Mouse (Mus musculus): ENCODE results near the gene Rplp2. TPM values are rescaled to one million over a fixed set of nuclear protein-coding genes. Genes with fewer than 3 reads are reported as not detected.
"Not testable (repeated sequence)": the region's sequence is repeated elsewhere in the genome, so short reads cannot be mapped to it uniquely, and the experiment has no call there.

Rplp2 gene
- total RNA-seq, 1 experiment from 2014 or later, result 2,224 TPM

- ATAC-seq (ENCODE audit: extremely low read depth, insufficient number of reproducible peaks, low FRiP score, poor library complexity, severe bottlenecking), result no peak
Measured at GRCm38 (mm10) chr7:141441460-141441859, 5.7 kb upstream of the Rplp2 start.

GRCm38 (mm10) chr7:141442199-141442598, 5.0 kb upstream of the Rplp2 start:
- ATAC-seq (ENCODE audit: extremely low read depth, insufficient number of reproducible peaks, low FRiP score, poor library complexity, severe bottlenecking), result no peak

GRCm38 (mm10) chr7:141443081-141443821, 3.9 kb upstream of the Rplp2 start:
- ATAC-seq (ENCODE audit: extremely low read depth, insufficient number of reproducible peaks, low FRiP score, poor library complexity, severe bottlenecking), result no peak

DNA sequence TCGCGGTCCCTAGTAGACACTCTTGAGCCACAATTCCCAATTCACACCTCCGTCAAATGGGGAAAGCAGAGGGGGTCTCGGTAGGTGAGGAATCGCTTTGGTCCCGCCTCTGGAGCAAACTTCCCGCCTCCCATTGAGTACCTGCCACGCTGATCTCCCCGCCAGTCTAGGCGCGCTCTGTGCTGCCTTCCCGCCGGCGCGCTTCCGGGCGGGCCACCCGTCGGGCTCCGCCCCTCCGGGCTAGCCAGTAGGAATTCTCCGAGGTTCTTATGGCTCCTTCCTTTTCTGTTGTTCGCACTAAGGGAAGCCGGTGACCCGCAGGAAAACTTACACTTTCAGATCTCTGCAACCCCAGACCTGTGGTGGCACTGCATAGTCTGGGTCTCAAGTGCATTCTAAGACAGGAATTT, 3.3 kb upstream of the Rplp2 start, which contains the start of gene Pidd1:
TSS of gene Pidd1 (minus strand) at position 198 of the 410 bp plus-strand sequence.
- ATAC-seq (ENCODE audit: extremely low read depth, insufficient number of reproducible peaks, low FRiP score, poor library complexity, severe bottlenecking), result no peak

GRCm38 (mm10) chr7:141446374-141446773, 796 bp upstream of the Rplp2 start:
- ATAC-seq (ENCODE audit: extremely low read depth, insufficient number of reproducible peaks, low FRiP score, poor library complexity, severe bottlenecking), result not testable (repeated sequence)

- no peak for ATAC-seq (ENCODE audit: extremely low read depth, insufficient number of reproducible peaks, low FRiP score, poor library complexity, severe bottlenecking)
Measured at GRCm38 (mm10) chr7:141451928-141452327, 4.8 kb downstream of the Rplp2 start.

DNA sequence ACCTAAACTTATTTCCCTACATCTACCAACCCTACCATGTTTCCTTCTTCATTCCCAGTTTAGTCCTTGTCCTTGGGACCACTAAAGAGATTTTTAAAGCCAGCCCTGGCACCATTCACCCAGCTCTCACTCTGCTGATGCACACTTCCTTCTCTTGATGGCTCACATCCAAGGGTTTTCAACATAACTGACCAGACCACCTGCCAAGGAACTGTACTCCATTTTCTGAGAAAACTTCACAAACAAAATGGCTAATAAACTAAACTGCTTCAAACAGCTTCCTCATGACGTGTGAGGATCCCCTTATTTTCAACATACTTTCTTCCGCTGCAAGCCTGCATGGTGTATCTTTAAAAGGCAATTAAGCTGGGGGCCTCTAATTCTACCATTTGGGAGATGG, 6.5 kb downstream of the Rplp2 start:
- no peak for ATAC-seq (ENCODE audit: extremely low read depth, insufficient number of reproducible peaks, low FRiP score, poor library complexity, severe bottlenecking)

- ATAC-seq (ENCODE audit: extremely low read depth, insufficient number of reproducible peaks, low FRiP score, poor library complexity, severe bottlenecking), result peak; percentile 77
Measured at GRCm38 (mm10) chr7:141454967-141455551, 7.9 kb downstream of the Rplp2 start, which contains the start of gene Pnpla2. Gene Pnpla2, plus strand, starts transcription at chr7:141455198.

DNA sequence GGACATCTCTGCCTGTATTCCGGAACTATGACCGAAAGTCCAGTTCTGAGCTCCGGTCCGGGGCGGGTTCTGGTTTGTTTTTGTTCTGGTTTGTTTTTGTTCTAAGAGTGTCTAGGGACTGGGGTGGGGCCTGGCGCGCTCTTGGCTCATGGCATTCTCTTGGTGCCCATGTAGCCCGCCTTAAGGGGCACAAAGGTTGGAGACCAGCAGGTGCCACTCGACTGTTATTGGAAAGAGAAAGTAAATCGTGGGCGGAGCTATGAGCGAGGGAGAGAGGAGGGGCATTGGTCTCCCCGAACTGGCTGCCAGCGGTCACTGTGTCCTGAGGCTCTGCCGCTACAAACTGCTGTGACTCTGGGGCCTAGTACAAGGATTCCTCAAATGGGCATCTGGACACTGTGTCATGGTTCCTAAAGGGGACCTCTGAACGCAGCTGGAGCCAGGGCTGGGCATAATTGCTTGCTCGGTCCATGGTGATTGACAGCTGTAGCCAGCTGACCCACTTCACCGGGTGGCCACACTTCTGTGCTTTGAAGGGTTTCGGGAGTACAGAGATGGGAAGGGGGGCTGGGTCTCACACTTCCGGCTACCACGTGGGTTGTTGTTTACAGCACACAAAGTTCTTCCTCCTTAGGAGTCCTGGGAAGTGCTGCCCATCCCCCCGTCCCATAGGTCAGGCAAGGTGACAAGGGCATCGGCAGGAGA, 8.6 kb downstream of the Rplp2 start:
- ATAC-seq (ENCODE audit: extremely low read depth, insufficient number of reproducible peaks, low FRiP score, poor library complexity, severe bottlenecking), result peak; percentile 47

DNA sequence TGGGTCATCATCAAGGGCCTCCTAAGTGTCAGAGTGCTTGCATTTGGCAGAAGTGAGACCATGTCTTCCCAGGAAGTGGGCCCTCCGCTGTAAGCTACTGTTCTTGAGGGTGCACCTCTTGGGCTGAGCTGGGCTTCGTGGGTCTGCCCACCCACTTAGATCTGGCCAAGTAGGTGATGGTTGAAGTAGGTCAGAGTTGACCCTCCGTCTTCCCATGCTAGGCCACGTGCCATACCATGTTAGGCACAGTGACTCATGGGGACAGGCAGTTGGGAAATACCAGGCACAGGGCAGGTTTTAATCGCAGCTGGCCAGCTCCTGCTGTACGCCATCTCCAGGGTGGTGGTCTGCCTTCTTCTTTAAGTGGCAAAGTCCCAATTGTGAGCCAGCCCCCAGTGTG, 9.6 kb downstream of the Rplp2 start:
- ATAC-seq (ENCODE audit: extremely low read depth, insufficient number of reproducible peaks, low FRiP score, poor library complexity, severe bottlenecking), result no peak

- ATAC-seq (ENCODE audit: extremely low read depth, insufficient number of reproducible peaks, low FRiP score, poor library complexity, severe bottlenecking), result no peak
Measured at GRCm38 (mm10) chr7:141457236-141457635, 10.1 kb downstream of the Rplp2 start.

DNA sequence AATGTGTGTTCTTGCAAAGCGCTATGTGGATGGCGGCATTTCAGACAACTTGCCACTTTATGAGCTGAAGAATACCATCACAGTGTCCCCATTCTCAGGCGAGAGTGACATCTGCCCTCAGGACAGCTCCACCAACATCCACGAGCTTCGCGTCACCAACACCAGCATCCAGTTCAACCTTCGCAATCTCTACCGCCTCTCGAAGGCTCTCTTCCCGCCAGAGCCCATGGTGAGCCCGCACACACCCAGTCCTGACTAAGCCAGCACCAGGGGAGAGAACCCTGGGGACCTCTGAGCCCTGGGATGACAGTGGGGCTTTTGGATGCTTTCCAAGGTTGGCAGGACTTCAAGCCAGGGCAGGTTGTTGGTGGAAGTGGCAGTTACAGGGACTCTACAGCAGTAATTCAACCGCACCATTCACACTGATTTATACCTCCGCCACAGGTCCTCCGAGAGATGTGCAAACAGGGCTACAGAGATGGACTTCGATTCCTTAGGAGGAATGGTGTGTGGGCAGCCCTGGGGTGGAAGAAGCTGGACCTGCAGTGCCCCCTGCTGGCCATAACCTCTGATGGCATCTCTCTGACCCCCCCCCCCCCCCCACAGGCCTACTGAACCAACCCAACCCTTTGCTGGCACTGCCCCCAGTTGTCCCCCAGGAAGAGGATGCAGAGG, 11.0 kb downstream of the Rplp2 start:
- ATAC-seq (ENCODE audit: extremely low read depth, insufficient number of reproducible peaks, low FRiP score, poor library complexity, severe bottlenecking), result peak; percentile 30; the same call in 1 of the 2 replicates

DNA sequence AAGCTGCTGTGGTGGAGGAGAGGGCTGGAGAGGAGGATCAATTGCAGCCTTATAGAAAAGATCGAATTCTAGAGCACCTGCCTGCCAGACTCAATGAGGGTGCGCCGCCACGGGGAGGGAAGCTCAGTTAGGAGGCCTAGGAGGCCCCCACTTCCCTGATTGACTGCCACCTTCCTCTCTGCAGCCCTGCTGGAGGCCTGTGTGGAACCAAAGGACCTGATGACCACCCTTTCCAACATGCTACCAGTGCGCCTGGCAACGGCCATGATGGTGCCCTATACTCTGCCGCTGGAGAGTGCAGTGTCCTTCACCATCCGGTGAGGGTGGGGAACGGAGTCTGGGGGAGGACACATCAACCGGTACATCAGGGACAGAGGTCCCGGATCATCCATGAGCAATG, 11.5 kb downstream of the Rplp2 start:
- no peak for ATAC-seq (ENCODE audit: extremely low read depth, insufficient number of reproducible peaks, low FRiP score, poor library complexity, severe bottlenecking)

DNA sequence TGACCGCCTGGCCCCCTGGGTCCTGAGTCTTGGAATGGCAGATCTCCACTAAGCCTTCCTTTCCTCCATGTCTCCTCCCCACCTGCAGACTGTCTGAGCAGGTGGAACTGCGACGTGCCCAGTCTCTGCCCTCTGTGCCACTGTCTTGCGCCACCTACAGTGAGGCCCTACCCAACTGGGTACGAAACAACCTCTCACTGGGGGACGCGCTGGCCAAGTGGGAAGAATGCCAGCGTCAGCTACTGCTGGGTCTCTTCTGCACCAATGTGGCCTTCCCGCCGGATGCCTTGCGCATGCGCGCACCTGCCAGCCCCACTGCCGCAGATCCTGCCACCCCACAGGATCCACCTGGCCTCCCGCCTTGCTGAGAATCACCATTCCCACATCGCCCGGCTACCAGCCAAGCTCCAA, 12.1 kb downstream of the Rplp2 start:
- no peak for ATAC-seq (ENCODE audit: extremely low read depth, insufficient number of reproducible peaks, low FRiP score, poor library complexity, severe bottlenecking)

DNA sequence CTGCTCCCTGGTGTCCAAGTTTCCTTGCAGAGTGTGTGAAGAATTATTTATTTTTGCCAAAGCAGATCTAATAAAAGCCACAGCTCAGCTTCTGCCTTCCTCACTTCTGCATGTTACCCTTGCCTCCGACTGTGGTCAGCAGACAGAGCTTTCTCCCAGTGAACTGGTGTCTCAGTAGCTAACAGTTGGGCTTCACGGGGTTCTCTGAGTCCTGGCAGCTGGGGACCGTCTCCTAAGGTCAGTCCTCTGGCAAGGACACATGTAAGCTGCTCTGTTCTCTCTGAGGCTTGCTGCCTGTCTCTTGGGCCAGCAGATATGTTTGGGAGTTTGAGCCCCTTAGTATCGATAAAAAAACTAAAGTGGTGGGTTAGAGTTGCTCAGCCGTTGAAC, 12.8 kb downstream of the Rplp2 start:
- no peak for ATAC-seq (ENCODE audit: extremely low read depth, insufficient number of reproducible peaks, low FRiP score, poor library complexity, severe bottlenecking)

GRCm38 (mm10) chr7:141460391-141461113, 13.4 kb downstream of the Rplp2 start, which contains the start of gene Cracr2b:
Gene Cracr2b, plus strand, starts transcription at chr7:141461094.
- no peak for ATAC-seq (ENCODE audit: extremely low read depth, insufficient number of reproducible peaks, low FRiP score, poor library complexity, severe bottlenecking)

- ATAC-seq (ENCODE audit: extremely low read depth, insufficient number of reproducible peaks, low FRiP score, poor library complexity, severe bottlenecking), result no peak
Measured at GRCm38 (mm10) chr7:141461521-141462332, 14.6 kb downstream of the Rplp2 start.

GRCm38 (mm10) chr7:141462333-141462821, 15.2 kb downstream of the Rplp2 start:
- ATAC-seq (ENCODE audit: extremely low read depth, insufficient number of reproducible peaks, low FRiP score, poor library complexity, severe bottlenecking), result no peak

All from neutrophil, adult 5-6 weeks (primary cell).